Mouse (Mus musculus) adrenal gland, adult 8-10 months (tissue): Measurements from ENCODE around the gene Tcap. TPM values are rescaled to one million over a fixed set of nuclear protein-coding genes. Genes with fewer than 3 reads are reported as not detected.
A peak's percentile ranks its signal among the peaks of the same experiment; 100 is the strongest.
"Not testable (repeated sequence)": the region's sequence is repeated elsewhere in the genome, so short reads cannot be mapped to it uniquely, and the experiment has no call there.

Source experiments
- DNase-seq: peaks from one replicate; pipeline ENCODE4 v3.0.0; 2022
- total RNA-seq, 4 experiments: library from RNA; stranded (reverse); gene quantifications; 2 replicates each; pipeline ENCODE4 v1.2.4; 2022

Gene Tcap
- total RNA-seq, 4 experiments from 2014 or later = 0.37 to 1.0 (median 0.73) TPM; not detected in 1

GRCm38 (mm10) chr11:98382405-98382804 is 1.2 kb upstream of the Tcap start:
- not testable (repeated sequence) for DNase-seq

- DNase-seq = no peak
These were observed 605 bp downstream of the Tcap start for GRCm38 (mm10) chr11:98384216-98384615.

- DNase-seq = no peak
These were observed 1.4 kb downstream of the Tcap start for GRCm38 (mm10) chr11:98384721-98385637.

- no peak for DNase-seq
These were observed 2.3 kb downstream of the Tcap start, which contains the start of gene Pnmt for GRCm38 (mm10) chr11:98385638-98386585. Gene Pnmt, plus strand, starts transcription at chr11:98386450.

- DNase-seq = no peak
These were observed 3.0 kb downstream of the Tcap start for GRCm38 (mm10) chr11:98386596-98386995.

- no peak for DNase-seq
These were observed 3.5 kb downstream of the Tcap start for GRCm38 (mm10) chr11:98387056-98387577.

GRCm38 (mm10) chr11:98388282-98388681 is 4.7 kb downstream of the Tcap start:
- no peak for DNase-seq

GRCm38 (mm10) chr11:98389221-98389780 is 5.7 kb downstream of the Tcap start:
- no peak for DNase-seq

GRCm38 (mm10) chr11:98390141-98390540 is 6.5 kb downstream of the Tcap start:
- no peak for DNase-seq

GRCm38 (mm10) chr11:98392034-98392433 is 8.4 kb downstream of the Tcap start:
- no peak for DNase-seq

- no peak for DNase-seq
These were observed 9.0 kb downstream of the Tcap start for GRCm38 (mm10) chr11:98392645-98393044.

- no peak for DNase-seq
These were observed 9.7 kb downstream of the Tcap start for GRCm38 (mm10) chr11:98393317-98393716.

GRCm38 (mm10) chr11:98394301-98394700 is 10.7 kb downstream of the Tcap start:
- no peak for DNase-seq

- no peak for DNase-seq
These were observed 11.4 kb downstream of the Tcap start for GRCm38 (mm10) chr11:98395041-98395440.

- no peak for DNase-seq
These were observed 14.3 kb downstream of the Tcap start for GRCm38 (mm10) chr11:98397946-98398345.

- peak; percentile 84 for DNase-seq
These were observed 16.6 kb downstream of the Tcap start, which contains the start of gene Pgap3 for GRCm38 (mm10) chr11:98400161-98400726. Gene Pgap3, minus strand, starts transcription at chr11:98400490.

GRCm38 (mm10) chr11:98400816-98401215 is 17.2 kb downstream of the Tcap start:
- DNase-seq = no peak

GRCm38 (mm10) chr11:98406621-98407020 is 23.0 kb downstream of the Tcap start:
- no peak for DNase-seq

- no peak for DNase-seq
These were observed 25.3 kb downstream of the Tcap start for GRCm38 (mm10) chr11:98408872-98409271.

GRCm38 (mm10) chr11:98409341-98409822 is 25.8 kb downstream of the Tcap start:
- no peak for DNase-seq

GRCm38 (mm10) chr11:98412273-98412796 is 28.7 kb downstream of the Tcap start, which contains the start of gene Erbb2:
Gene Erbb2, plus strand, starts transcription at chr11:98412470.
- DNase-seq = no peak
